Mouse (Mus musculus) midbrain, embryonic 14.5 days (tissue): ENCODE measurements around the gene AW822073. TPM values are rescaled to one million over a fixed set of nuclear protein-coding genes. Genes with fewer than 3 reads are reported as not detected.
"Not testable (repeated sequence)": the region's sequence is repeated elsewhere in the genome, so short reads cannot be mapped to it uniquely, and the experiment has no call there.

ENCODE experiments used
- ATAC-seq: fragments of 200-750 bp; cut with Nextera tagmentation; 2 replicates; pipeline ENCODE4 v1.8.0; 2017; ENCODE audit warnings: moderate number of reproducible peaks, moderate library complexity; ENCODE audit not compliant: low FRiP score, low TSS enrichment
- DNase-seq: peaks from one replicate; pipeline ENCODE4 v3.0.0-alpha.2; 2015
- H3K27ac ChIP-seq: fragments of 300-500 bp; sonication (generic); replicated peaks from 2 replicates; pipeline ENCODE4 v1.5.1; 2014; ENCODE audit warnings: mild to moderate bottlenecking, low read depth, low read length, moderate library complexity
- H3K27me3 ChIP-seq: fragments of 300-500 bp; sonication (generic); 2 replicates; pipeline ENCODE4 v1.6.1; 2014; ENCODE audit warnings: low read length, control low read depth, mixed read lengths; ENCODE audit not compliant: control insufficient read depth, insufficient read depth
- H3K36me3 ChIP-seq: fragments of 300-500 bp; sonication (generic); 2 replicates; pipeline ENCODE4 v1.6.1; 2014; ENCODE audit warnings: low read length, control low read depth; ENCODE audit not compliant: control insufficient read depth, insufficient read depth
- H3K4me1 ChIP-seq: fragments of 300-500 bp; sonication (generic); 2 replicates; pipeline ENCODE4 v1.6.1; 2014; ENCODE audit warnings: mild to moderate bottlenecking, antibody characterized with exemption, low read length, control low read depth; ENCODE audit not compliant: control insufficient read depth, insufficient read depth
- H3K4me2 ChIP-seq: fragments of 300-500 bp; sonication (generic); 2 replicates; pipeline ENCODE4 v1.6.1; 2014; ENCODE audit warnings: mild to moderate bottlenecking, low read length, moderate library complexity
- H3K4me3 ChIP-seq: fragments of 300-500 bp; sonication (generic); replicated peaks from 2 replicates; pipeline ENCODE4 v1.5.1; 2014; ENCODE audit warnings: low read depth, low read length
- H3K9ac ChIP-seq: fragments of 300-500 bp; sonication (generic); replicated peaks from 2 replicates; pipeline ENCODE4 v1.6.1; 2014; ENCODE audit warnings: mild to moderate bottlenecking, low read length, moderate library complexity
- H3K9me3 ChIP-seq: fragments of 300-500 bp; sonication (generic); 2 replicates; pipeline ENCODE4 v1.6.1; 2016; ENCODE audit warnings: low read length, control low read depth, mixed read lengths; ENCODE audit not compliant: control insufficient read depth
- WGBS: fragments of 180-500 bp; shearing (Covaris S2); extraction: QIAGEN DNeasy Blood & Tissue Kit; methylation state at CpG from one replicate; pipeline ENCODE4 v1.1.7; 2014; 5-methylcytosine and 5-hydroxymethylcytosine counted together
- polyA plus RNA-seq: library from polyadenylated mRNA; unstranded; fragments of >200 nt; fragmentation: Nextera tagmentation; extraction: Ambion mirVana; gene quantifications from 2 replicates; pipeline ENCODE4 v1.2.1, GENCODE M21; 2014

Gene AW822073
- polyA plus RNA-seq, 1 experiment from 2014 or later, result not detected

DNA sequence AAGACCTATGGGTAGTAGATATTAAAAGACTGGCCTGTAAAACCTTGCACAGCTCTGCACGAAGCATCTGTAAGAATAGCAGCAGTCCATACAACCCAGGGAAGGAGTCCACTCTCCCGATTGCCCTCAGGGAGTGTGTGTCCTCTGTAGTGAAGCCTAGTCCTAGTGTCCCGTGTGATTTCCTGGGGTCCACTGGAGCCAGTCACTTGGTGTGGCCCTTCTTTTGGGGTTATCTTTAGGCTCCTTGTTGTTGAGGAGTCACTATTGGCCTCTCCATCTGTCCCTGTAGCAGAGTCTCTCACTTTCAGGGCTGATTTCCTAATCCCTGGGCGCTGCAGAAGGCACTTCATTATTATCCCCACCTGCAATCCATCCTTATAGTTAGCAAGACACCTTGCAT is 10.3 kb upstream of the AW822073 start:
- not testable (repeated sequence) for ATAC-seq, H3K4me1 ChIP-seq, DNase-seq, H3K4me3 ChIP-seq, H3K9ac ChIP-seq, H3K27me3 ChIP-seq, H3K27ac ChIP-seq, H3K4me2 ChIP-seq, H3K36me3 ChIP-seq
- 87% methylated on average over 4 of the region's 4 CpGs for WGBS
- peaks cover 18% of the 10 kb centered on the region for H3K9me3 ChIP-seq

DNA sequence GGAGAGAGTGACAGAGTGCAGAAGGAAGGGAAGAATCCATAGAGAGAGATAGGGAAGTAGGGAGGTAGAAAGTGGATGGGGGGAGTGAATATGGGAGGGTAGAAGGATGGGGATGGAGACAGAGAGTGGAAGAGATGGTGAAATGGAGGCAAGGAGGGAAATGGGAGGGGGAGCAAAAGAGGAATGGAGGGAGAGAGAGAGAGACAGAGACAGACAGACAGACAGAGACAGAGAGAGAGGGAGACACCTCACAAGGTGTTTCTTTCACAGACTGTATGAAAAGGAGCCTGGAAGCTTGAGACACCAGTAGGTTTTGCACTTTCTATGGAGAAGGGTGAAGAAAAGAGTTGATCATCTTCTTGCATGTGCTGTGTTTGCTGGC is 9.0 kb upstream of the AW822073 start:
- peaks cover 15% of the 10 kb centered on the region for H3K9me3 ChIP-seq
- not testable (repeated sequence) for H3K4me1 ChIP-seq, H3K9ac ChIP-seq, H3K4me3 ChIP-seq, DNase-seq, H3K27me3 ChIP-seq, H3K36me3 ChIP-seq, H3K4me2 ChIP-seq, ATAC-seq, H3K27ac ChIP-seq

DNA sequence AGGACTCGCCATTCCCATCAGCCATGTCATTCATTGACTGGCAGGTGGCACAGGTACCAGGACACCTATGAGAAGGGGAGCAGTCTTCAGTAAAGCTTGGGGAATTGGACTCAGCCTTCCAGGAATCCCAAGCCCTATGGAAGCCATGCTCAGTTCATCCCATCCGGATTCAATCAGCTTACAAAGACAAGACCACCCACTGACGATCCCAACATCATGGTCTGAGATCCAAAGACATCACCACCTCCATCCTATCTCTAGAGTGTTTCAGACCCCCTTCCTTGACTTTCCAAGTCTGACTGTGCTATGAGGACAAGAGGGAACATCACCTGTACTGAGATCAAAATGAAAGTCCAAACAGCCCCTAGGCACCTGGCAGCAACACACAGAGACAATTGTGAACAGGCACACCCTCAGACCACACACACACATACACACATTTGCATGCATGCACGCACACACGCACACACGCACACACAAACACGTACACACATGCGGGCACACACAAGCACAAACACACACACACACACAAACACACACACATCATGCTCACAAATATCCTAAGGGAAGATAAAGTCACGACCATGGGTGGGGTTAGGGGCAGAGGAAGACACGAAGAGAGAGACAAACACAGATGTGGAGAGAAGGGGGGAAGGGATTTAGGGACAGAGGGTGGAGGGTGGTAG is 8.5 kb upstream of the AW822073 start:
- not testable (repeated sequence) for H3K27ac ChIP-seq, H3K36me3 ChIP-seq, H3K27me3 ChIP-seq, H3K4me2 ChIP-seq, H3K9ac ChIP-seq, DNase-seq, H3K4me3 ChIP-seq, H3K4me1 ChIP-seq
- 78% methylated on average over 9 of the region's 10 CpGs for WGBS
- ATAC-seq, result peak; percentile 58
- peaks cover 15% of the 10 kb centered on the region for H3K9me3 ChIP-seq

DNA sequence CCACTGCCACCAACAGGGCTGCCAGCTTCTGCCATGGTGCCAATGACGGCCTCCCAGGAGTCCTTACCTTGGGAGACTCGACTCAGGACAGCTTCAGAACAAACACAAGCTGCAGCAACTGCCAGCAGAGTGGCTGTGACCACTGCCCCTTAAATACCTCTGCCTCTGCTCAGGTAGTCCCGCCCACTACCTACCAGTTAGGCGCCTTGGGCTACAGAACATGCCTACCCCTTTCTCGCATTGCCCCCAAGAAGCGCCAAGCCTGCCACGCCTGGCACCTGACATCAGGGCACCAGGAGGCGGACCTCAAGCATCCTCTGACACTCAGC is 7.9 kb upstream of the AW822073 start, which contains the start of gene Duxf3:
TSS of gene Duxf3 (minus strand) at position 35 of the 329 bp plus-strand sequence.
- not testable (repeated sequence) for H3K4me3 ChIP-seq, H3K9ac ChIP-seq, H3K4me1 ChIP-seq, H3K4me2 ChIP-seq, DNase-seq, H3K36me3 ChIP-seq, H3K27ac ChIP-seq, H3K27me3 ChIP-seq
- peak; percentile 41 for ATAC-seq
- H3K9me3 ChIP-seq, result peaks cover 15% of the 10 kb centered on the region
- 83% methylated on average over 7 of the region's 8 CpGs for WGBS

DNA sequence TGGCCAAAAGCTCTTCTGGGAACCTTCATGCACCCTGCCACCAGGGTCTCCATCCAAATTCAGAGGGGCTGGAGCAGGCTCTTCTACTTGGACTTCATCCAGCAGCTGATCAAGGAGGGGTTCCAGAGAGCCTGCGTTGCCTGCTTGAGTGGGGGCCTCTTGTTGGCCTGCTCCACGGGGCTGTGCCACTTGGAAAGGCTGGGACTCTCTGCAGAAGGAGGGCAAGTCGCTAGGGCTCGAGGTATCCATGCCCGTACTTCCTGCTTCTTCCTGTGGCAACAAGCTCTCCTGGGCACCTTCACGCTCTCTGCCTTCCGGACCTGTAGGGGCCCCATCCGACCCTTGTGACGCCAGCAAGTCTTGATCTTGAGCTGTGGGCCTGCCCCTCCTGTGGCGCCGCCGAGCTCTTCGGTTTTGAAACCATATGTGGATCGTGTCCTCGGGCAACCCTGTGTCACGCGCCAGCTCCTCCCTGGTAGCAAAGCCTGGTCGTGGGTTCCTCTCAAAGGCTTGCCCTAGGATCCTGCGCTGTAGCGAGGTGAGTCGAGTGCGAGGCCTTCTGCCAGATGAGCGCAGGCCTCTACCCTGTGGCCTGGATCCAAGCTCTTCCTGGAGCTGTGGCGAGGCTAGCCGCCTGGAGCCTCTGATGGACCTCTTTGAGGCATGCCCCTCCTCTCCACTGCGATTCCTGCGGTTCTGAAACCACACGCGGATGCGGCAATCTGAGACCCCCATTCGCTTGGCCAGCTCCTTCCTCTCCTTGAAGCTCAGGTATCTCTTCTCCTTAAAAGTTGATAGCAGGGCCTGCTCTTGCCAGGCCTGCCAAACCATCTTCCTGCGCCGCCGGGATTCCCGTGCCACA is 7.3 kb upstream of the AW822073 start:
- DNase-seq (peak; percentile 39), ATAC-seq (peak; percentile 83)
- H3K4me3 ChIP-seq, H3K36me3 ChIP-seq, H3K27me3 ChIP-seq, H3K4me2 ChIP-seq, H3K9ac ChIP-seq, H3K4me1 ChIP-seq, H3K27ac ChIP-seq: not testable (repeated sequence)
- 88% methylated on average over 31 of the region's 35 CpGs for WGBS
- peaks cover 15% of the 10 kb centered on the region for H3K9me3 ChIP-seq

DNA sequence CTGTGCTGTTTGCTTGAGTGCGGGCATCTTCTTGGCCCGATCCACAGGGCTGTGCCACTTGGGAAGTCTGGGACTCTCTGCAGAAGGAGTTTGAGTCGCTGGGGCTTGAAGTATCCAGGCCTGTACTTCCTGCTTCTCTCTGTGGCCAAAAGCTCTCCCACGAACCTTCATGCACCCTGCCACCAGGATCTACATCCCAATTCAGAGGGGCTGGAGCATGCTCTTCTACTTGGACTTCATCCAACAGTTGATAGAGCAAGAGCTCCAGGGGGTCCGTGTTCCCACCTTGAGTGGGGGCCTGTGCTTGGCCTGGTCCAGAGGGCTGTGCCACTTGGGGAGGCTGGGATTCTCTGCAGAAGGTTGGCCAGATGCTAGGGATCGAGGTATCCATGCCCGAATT is 6.4 kb upstream of the AW822073 start:
- DNase-seq, result not testable (repeated sequence)

DNA sequence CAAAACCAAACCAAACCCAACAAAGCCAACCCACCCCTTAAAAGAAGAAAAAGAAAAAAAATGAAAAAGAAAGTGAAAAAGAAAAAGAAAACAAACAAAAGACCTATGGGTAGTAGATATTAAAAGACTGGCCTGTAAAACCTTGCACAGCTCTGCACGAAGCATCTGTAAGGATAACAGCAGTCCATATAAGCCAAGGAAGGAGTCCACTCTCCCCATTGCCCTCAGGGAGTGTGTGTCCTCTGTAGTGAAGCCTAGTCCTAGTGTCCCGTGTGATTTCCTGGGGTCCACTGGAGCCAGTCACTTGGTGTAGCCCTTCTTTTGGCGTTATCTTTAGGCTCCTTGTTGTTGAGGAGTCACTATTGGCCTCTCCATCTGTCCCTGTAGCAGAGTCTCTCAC is 5.3 kb upstream of the AW822073 start:
- H3K4me2 ChIP-seq, ATAC-seq, H3K9ac ChIP-seq, H3K27me3 ChIP-seq, H3K36me3 ChIP-seq, H3K4me3 ChIP-seq, H3K27ac ChIP-seq, DNase-seq, H3K4me1 ChIP-seq: not testable (repeated sequence)
- WGBS, result 57% methylated on average over 3 of the region's 3 CpGs
- H3K9me3 ChIP-seq, result peaks cover 15% of the 10 kb centered on the region

More for the DNA sequence above, 6.4 kb upstream of the AW822073 start:
- H3K36me3 ChIP-seq, H3K4me1 ChIP-seq, H3K27ac ChIP-seq, H3K4me2 ChIP-seq, H3K27me3 ChIP-seq, H3K4me3 ChIP-seq, H3K9ac ChIP-seq: not testable (repeated sequence)
- peak; percentile 41 for ATAC-seq
- peaks cover 15% of the 10 kb centered on the region for H3K9me3 ChIP-seq
- WGBS, result 87% methylated on average over 5 of the region's 7 CpGs

DNA sequence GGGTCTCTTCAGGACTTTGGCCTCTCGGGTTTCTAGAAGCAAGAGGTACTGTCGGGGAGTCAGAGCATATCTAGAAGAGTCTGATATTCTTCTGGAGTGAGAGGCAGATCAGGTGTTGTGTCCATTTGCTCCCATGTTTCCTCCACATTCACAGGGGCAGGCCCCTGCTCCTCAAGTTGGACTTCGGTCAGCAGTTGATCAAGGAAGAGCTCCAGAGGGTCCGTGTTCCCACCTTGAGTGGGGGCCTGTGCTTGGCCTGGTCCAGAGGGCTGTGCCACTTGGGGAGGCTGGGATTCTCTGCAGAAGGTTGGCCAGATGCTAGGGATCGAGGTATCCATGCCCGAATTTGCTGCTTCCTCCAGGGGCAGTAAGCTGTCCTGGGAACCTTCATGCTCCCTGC is 3.1 kb upstream of the AW822073 start:
- not testable (repeated sequence) for ATAC-seq, H3K36me3 ChIP-seq, H3K27ac ChIP-seq, H3K27me3 ChIP-seq, H3K4me1 ChIP-seq, H3K4me2 ChIP-seq, DNase-seq, H3K4me3 ChIP-seq, H3K9ac ChIP-seq
- peaks cover 15% of the 10 kb centered on the region for H3K9me3 ChIP-seq
- 82% methylated on average over 2 of the region's 6 CpGs for WGBS

DNA sequence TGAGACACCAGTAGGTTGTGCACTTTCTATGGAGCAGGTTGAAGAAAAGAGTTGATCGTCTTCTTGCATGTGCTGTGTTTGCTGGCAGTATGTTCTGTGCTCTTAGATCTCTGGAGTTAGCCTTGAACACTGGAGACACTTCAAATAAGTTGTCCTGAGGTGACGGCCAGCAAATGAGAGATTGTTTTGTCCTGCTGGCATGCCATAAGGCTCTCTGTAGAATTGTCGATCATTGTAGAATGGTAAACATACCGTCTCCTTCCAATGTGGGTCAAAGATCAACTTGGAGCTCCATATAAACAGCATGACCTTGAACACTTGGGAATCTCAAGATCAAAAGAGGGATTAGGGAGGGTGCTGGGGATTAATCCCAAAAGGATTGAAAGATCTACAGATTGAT is 1.6 kb upstream of the AW822073 start:
- H3K9ac ChIP-seq, ATAC-seq, H3K4me2 ChIP-seq, H3K4me3 ChIP-seq, H3K27me3 ChIP-seq, H3K9me3 ChIP-seq, H3K36me3 ChIP-seq, H3K27ac ChIP-seq, H3K4me1 ChIP-seq: not testable (repeated sequence)
- 77% methylated on average over 4 of the region's 4 CpGs for WGBS
- peak; percentile 32 for DNase-seq
